Mouse (Mus musculus) stomach, postnatal 0 days (tissue): Measurements from ENCODE around the gene Kbtbd4. TPM values are rescaled to one million over a fixed set of nuclear protein-coding genes. Genes with fewer than 3 reads are reported as not detected.

Source experiments
- ATAC-seq: fragments of 200-750 bp; cut with Nextera tagmentation; 2 replicates; pipeline ENCODE4 v1.8.0; 2017; ENCODE audit not compliant: low FRiP score, low TSS enrichment
- DNase-seq: peaks from one replicate; pipeline ENCODE4 v3.0.0-alpha.2; 2016; ENCODE audit warnings: low spot score
- H3K27ac ChIP-seq: fragments of 300-500 bp; sonication (generic); replicated peaks from 2 replicates; pipeline ENCODE4 v1.5.1; 2014; ENCODE audit warnings: mild to moderate bottlenecking, control low read depth
- H3K27me3 ChIP-seq: fragments of 300-500 bp; sonication (generic); 2 replicates; pipeline ENCODE4 v1.6.1; 2014; ENCODE audit warnings: low read length; ENCODE audit not compliant: control insufficient read depth, insufficient read depth
- H3K36me3 ChIP-seq: fragments of 300-500 bp; sonication (generic); 2 replicates; pipeline ENCODE4 v1.6.1; 2014; ENCODE audit warnings: low read length, mixed read lengths; ENCODE audit not compliant: control insufficient read depth, insufficient read depth
- H3K4me1 ChIP-seq: fragments of 300-500 bp; sonication (generic); replicated peaks from 2 replicates; pipeline ENCODE4 v1.6.1; 2014; ENCODE audit warnings: antibody characterized with exemption; ENCODE audit not compliant: control insufficient read depth, insufficient read depth
- H3K4me2 ChIP-seq: fragments of 300-500 bp; sonication (generic); replicated peaks from 2 replicates; pipeline ENCODE4 v1.6.1; 2014; ENCODE audit warnings: low read depth, mild to moderate bottlenecking, control low read depth, moderate library complexity
- H3K4me3 ChIP-seq: fragments of 300-500 bp; sonication (generic); 2 replicates; pipeline ENCODE4 v1.5.1; 2014; ENCODE audit warnings: low read depth, low read length, control low read depth
- H3K9ac ChIP-seq: fragments of 300-500 bp; sonication (generic); 2 replicates; pipeline ENCODE4 v1.6.1; 2014; ENCODE audit warnings: mild to moderate bottlenecking, low read length, control low read depth, mixed read lengths
- H3K9me3 ChIP-seq: fragments of 300-500 bp; sonication (generic); 2 replicates; pipeline ENCODE4 v1.6.1; 2016; ENCODE audit warnings: low read length; ENCODE audit not compliant: control insufficient read depth
- CTCF ChIP-seq: IDR thresholded peaks from 2 replicates; pipeline ENCODE4 v1.5.1; 2016; ENCODE audit warnings: antibody characterized with exemption, low read depth, mild to moderate bottlenecking, moderate library complexity
- EP300 ChIP-seq: optimal IDR thresholded peaks from 2 replicates; pipeline ENCODE3; 2016; ENCODE audit warnings: antibody characterized with exemption
- WGBS: fragments of 180-500 bp; shearing (Covaris S2); extraction: QIAGEN DNeasy Blood & Tissue Kit; methylation state at CpG from one replicate; pipeline ENCODE4 v1.1.7; 2014; 5-methylcytosine and 5-hydroxymethylcytosine counted together
- polyA plus RNA-seq: library from polyadenylated mRNA; unstranded; fragments of >200 nt; fragmentation: Nextera tagmentation; extraction: Ambion mirVana; gene quantifications from 2 replicates; pipeline ENCODE4 v1.2.1, GENCODE M21; 2015

Kbtbd4 gene
- polyA plus RNA-seq, 1 experiment from 2014 or later: 16.4 TPM

DNA sequence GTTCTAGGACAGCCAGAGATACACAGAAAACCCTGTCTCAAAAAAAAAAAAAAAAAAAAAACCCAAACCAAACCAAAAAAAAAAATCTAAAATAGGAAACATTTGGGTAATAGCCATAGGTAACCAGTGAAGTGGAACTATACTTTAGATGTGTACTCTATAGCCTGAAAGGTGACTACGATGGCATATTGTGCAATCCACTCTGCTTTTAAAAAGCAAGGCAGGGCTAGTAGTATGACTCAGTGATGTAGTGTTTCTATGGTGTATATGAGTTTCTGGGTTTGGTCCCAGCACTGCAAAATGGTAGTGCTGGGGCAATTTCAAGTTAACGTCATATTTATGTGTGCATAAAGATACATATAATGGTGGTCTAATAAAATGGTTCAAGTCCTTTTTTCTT lies 2.2 kb downstream of the Kbtbd4 start:
- Histone ChIP-seq H3K9ac (no peak overlapping the region), H3K4me1 (no peaks in the 10 kb centered on the region; the same call in 1 of the 2 replicates), H3K27ac (no peak overlapping the region), H3K4me3 (no peak overlapping the region), H3K27me3 (no peaks in the 10 kb centered on the region), H3K9me3 (no peaks in the 10 kb centered on the region), H3K4me2 (no peak overlapping the region), H3K36me3 (peaks cover 23% of the 10 kb centered on the region; the same call in 1 of the 2 replicates)
- WGBS: 77% methylated on average over 2 of the region's 2 CpGs
- DNase-seq (no peak), ATAC-seq (no peak)
- no peak for TF ChIP-seq CTCF
- no peak for TF ChIP-seq EP300

DNA sequence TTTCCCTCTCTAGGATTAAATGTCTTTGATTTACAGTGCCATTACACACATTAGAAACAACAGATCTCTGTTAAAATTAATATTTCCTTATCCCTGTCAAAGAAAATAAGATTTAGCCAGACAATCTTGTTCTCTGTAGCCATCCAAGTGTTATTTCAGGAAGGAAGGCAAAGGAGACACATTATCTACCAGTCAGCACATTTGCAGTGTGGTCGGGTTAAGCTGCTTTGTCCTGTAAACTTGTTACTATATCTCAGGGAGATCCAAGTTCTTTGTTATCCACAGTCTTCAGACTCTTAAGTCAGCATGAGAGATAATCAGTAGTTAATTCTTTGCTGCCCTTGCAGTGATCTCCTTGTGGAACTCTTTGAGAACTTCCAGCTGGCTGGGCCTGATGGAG lies 6.3 kb downstream of the Kbtbd4 start:
- Histone ChIP-seq H3K4me3 (no peak overlapping the region), H3K9me3 (no peaks in the 10 kb centered on the region), H3K9ac (no peak overlapping the region), H3K27me3 (no peaks in the 10 kb centered on the region), H3K4me2 (no peak overlapping the region), H3K27ac (no peak overlapping the region), H3K36me3 (peaks cover 22% of the 10 kb centered on the region), H3K4me1 (peaks cover 3% of the 10 kb centered on the region; the same call in 1 of the 2 replicates)
- WGBS: 56% methylated on average over 1 of the region's 1 CpGs
- ATAC-seq (no peak), DNase-seq (no peak)
- TF ChIP-seq EP300 (no peak), CTCF (no peak)

- TF ChIP-seq EP300 (no peak), CTCF (no peak)
- no peak overlapping the region for H3K27ac ChIP-seq
- DNase-seq (no peak), ATAC-seq (no peak)
- H3K4me1 ChIP-seq: peaks cover 6% of the 10 kb centered on the region; the same call in 1 of the 2 replicates
- peaks cover 22% of the 10 kb centered on the region for H3K36me3 ChIP-seq
- 70% methylated on average over 1 of the region's 1 CpGs for WGBS
- H3K9me3 ChIP-seq: no peaks in the 10 kb centered on the region
- H3K9ac ChIP-seq: no peak overlapping the region
- no peaks in the 10 kb centered on the region for H3K27me3 ChIP-seq
- no peak overlapping the region for H3K4me2 ChIP-seq
- H3K4me3 ChIP-seq: no peak overlapping the region
Observed at GRCm38 (mm10) chr2:90911668-90912067, 7.1 kb downstream of the Kbtbd4 start.

DNA sequence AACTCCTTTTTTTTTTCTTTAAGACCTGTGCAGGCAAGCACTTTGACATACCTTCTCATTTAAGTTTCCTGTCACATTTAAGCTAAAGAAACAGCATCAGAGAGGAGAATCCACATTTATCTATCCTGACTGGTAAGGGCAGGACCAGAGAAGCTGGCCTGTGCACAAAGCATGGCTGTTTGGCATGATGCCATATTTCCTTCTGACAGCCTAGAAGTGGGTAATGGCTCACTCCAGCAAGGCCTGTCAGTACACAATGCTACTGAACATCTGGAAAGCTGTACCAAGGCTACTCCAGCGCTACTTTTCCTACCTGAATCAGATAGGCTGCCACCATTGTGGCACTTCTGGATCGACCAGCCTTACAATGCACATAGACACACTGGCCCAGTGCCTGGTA lies 9.1 kb downstream of the Kbtbd4 start:
- peak; percentile 38 for DNase-seq
- no peaks in the 10 kb centered on the region for H3K9me3 ChIP-seq
- no peak overlapping the region for H3K9ac ChIP-seq
- H3K27me3 ChIP-seq: no peaks in the 10 kb centered on the region
- no peak overlapping the region for H3K27ac ChIP-seq
- peaks cover 19% of the 10 kb centered on the region for H3K36me3 ChIP-seq
- H3K4me2 ChIP-seq: no peak overlapping the region
- H3K4me1 ChIP-seq: peaks cover 6% of the 10 kb centered on the region; the same call in 1 of the 2 replicates
- no peak for TF ChIP-seq EP300
- TF ChIP-seq CTCF: no peak
- ATAC-seq: no peak
- H3K4me3 ChIP-seq: no peak overlapping the region
- 42% methylated on average over 2 of the region's 2 CpGs for WGBS

- WGBS: 52% methylated on average over 1 of the region's 1 CpGs
- Histone ChIP-seq H3K27ac (no peak overlapping the region), H3K27me3 (no peaks in the 10 kb centered on the region), H3K36me3 (peaks cover 7% of the 10 kb centered on the region), H3K4me1 (peaks cover 6% of the 10 kb centered on the region; the same call in 1 of the 2 replicates), H3K4me2 (no peak overlapping the region), H3K9me3 (no peaks in the 10 kb centered on the region), H3K4me3 (no peak overlapping the region), H3K9ac (no peak overlapping the region)
- TF ChIP-seq CTCF: no peak
- TF ChIP-seq EP300: no peak
- ATAC-seq (no peak), DNase-seq (no peak)
Observed at GRCm38 (mm10) chr2:90915516-90915915, 11.0 kb downstream of the Kbtbd4 start.

GRCm38 (mm10) chr2:90916560-90917232 lies 12.2 kb downstream of the Kbtbd4 start:
- no peaks in the 10 kb centered on the region for H3K27me3 ChIP-seq
- TF ChIP-seq EP300 (no peak), CTCF (no peak)
- 9% methylated on average over 7 of the region's 7 CpGs for WGBS

More at GRCm38 (mm10) chr2:90916560-90917232, 12.2 kb downstream of the Kbtbd4 start:
- H3K36me3 ChIP-seq: peaks cover 3% of the 10 kb centered on the region
- peak; percentile 63 for DNase-seq
- peaks cover 6% of the 10 kb centered on the region; the same call in 1 of the 2 replicates for H3K4me1 ChIP-seq
- peak overlapping the region; percentile 98 for H3K27ac ChIP-seq
- peak overlapping the region; percentile 72 for H3K4me3 ChIP-seq
- H3K4me2 ChIP-seq: peak overlapping the region; percentile 86
- H3K9me3 ChIP-seq: no peaks in the 10 kb centered on the region
- no peak; the same call in 1 of the 2 replicates for ATAC-seq
- H3K9ac ChIP-seq: peak overlapping the region; percentile 98
